Mouse (Mus musculus) heart, embryonic 15.5 days (tissue): ENCODE results near the gene Ccdc177. TPM values are rescaled to one million over a fixed set of nuclear protein-coding genes. Genes with fewer than 3 reads are reported as not detected.

Experiments
- ATAC-seq: fragments of 200-750 bp; cut with Nextera tagmentation; replicated peaks from 2 replicates; pipeline ENCODE4 v1.8.0; 2017; ENCODE audit warnings: low read depth, moderate TSS enrichment; ENCODE audit not compliant: insufficient number of reproducible peaks, insufficient read depth, low FRiP score
- H3K27ac ChIP-seq: fragments of 300-500 bp; sonication (generic); 2 replicates; pipeline ENCODE4 v1.5.1; 2015; ENCODE audit warnings: mild to moderate bottlenecking, inconsistent platforms
- H3K27me3 ChIP-seq: fragments of 300-500 bp; sonication (generic); 2 replicates; pipeline ENCODE4 v1.6.1; 2015; ENCODE audit warnings: inconsistent platforms
- H3K36me3 ChIP-seq: fragments of 300-500 bp; sonication (generic); 2 replicates; pipeline ENCODE4 v1.6.1; 2015; ENCODE audit warnings: mild to moderate bottlenecking, inconsistent platforms
- H3K4me1 ChIP-seq: fragments of 300-500 bp; sonication (generic); replicated peaks from 2 replicates; pipeline ENCODE4 v1.6.1; 2015; ENCODE audit warnings: inconsistent platforms
- H3K4me2 ChIP-seq: fragments of 300-500 bp; sonication (generic); 2 replicates; pipeline ENCODE4 v1.6.1; 2015; ENCODE audit warnings: inconsistent platforms, mild to moderate bottlenecking, moderate library complexity
- H3K4me3 ChIP-seq: fragments of 300-500 bp; sonication (generic); 2 replicates; pipeline ENCODE4 v1.5.1; 2015; ENCODE audit warnings: mild to moderate bottlenecking, inconsistent platforms
- H3K9ac ChIP-seq: fragments of 300-500 bp; sonication (generic); 2 replicates; pipeline ENCODE4 v1.6.1; 2015; ENCODE audit warnings: mild to moderate bottlenecking, inconsistent platforms
- H3K9me3 ChIP-seq: fragments of 300-500 bp; sonication (generic); replicated peaks from 2 replicates; pipeline ENCODE4 v1.6.1; 2016; ENCODE audit warnings: inconsistent platforms
- WGBS: fragments of 180-500 bp; shearing (Covaris S2); methylation state at CpG from one replicate; pipeline ENCODE4 v1.1.7; 2015; ENCODE audit warnings: mixed read lengths; 5-methylcytosine and 5-hydroxymethylcytosine counted together
- polyA plus RNA-seq: library from polyadenylated mRNA; unstranded; fragments of >200 nt; fragmentation: Nextera tagmentation; extraction: Ambion mirVana; gene quantifications from 2 replicates; pipeline ENCODE4 v1.2.1, GENCODE M21; 2015

Ccdc177 gene
- polyA plus RNA-seq, 1 experiment from 2014 or later: not detected

- 5% methylated on average over 9 of the region's 9 CpGs for WGBS
- no peaks in the 10 kb centered on the region for H3K4me1 ChIP-seq
- H3K4me2 ChIP-seq: peak overlapping the region; percentile 20; the same call in 1 of the 2 replicates
- no peak overlapping the region for H3K9ac ChIP-seq
- H3K4me3 ChIP-seq: no peak overlapping the region
- H3K27ac ChIP-seq: no peak overlapping the region
- no peaks in the 10 kb centered on the region for H3K9me3 ChIP-seq
- no peaks in the 10 kb centered on the region for H3K36me3 ChIP-seq
- peak; percentile 72; the same call in 1 of the 2 replicates for ATAC-seq
- peaks cover 16% of the 10 kb centered on the region for H3K27me3 ChIP-seq
These were observed 29.9 kb downstream of the Ccdc177 start for GRCm38 (mm10) chr12:80730567-80730966.

- Histone ChIP-seq H3K27ac (no peak overlapping the region), H3K9ac (no peak overlapping the region), H3K4me2 (no peak overlapping the region), H3K27me3 (peaks cover 15% of the 10 kb centered on the region), H3K36me3 (no peaks in the 10 kb centered on the region), H3K4me3 (no peak overlapping the region), H3K9me3 (no peaks in the 10 kb centered on the region), H3K4me1 (no peaks in the 10 kb centered on the region)
- no peak for ATAC-seq
- 78% methylated on average over 12 of the region's 12 CpGs for WGBS
These were observed 30.5 kb downstream of the Ccdc177 start for GRCm38 (mm10) chr12:80729758-80730530.

- whole genome bisulfite sequencing: 40% methylated on average over 2 of the region's 2 CpGs
- Histone ChIP-seq H3K9ac (no peak overlapping the region), H3K9me3 (no peaks in the 10 kb centered on the region), H3K4me2 (no peak overlapping the region), H3K4me1 (no peaks in the 10 kb centered on the region), H3K36me3 (no peaks in the 10 kb centered on the region), H3K4me3 (no peak overlapping the region), H3K27ac (no peak overlapping the region), H3K27me3 (peaks cover 15% of the 10 kb centered on the region)
- ATAC-seq: no peak
These were observed 31.7 kb downstream of the Ccdc177 start for GRCm38 (mm10) chr12:80728814-80729213.

- no peak for ATAC-seq
- Histone ChIP-seq H3K9me3 (no peaks in the 10 kb centered on the region), H3K4me2 (no peak overlapping the region), H3K4me3 (no peak overlapping the region), H3K27me3 (peaks cover 15% of the 10 kb centered on the region), H3K36me3 (no peaks in the 10 kb centered on the region), H3K4me1 (no peaks in the 10 kb centered on the region), H3K27ac (no peak overlapping the region), H3K9ac (no peak overlapping the region)
- 17% methylated on average over 1 of the region's 1 CpGs for WGBS
These were observed 32.3 kb downstream of the Ccdc177 start for GRCm38 (mm10) chr12:80728207-80728606.

GRCm38 (mm10) chr12:80724853-80725559, 35.5 kb downstream of the Ccdc177 start:
- Histone ChIP-seq H3K4me1 (no peaks in the 10 kb centered on the region), H3K4me3 (no peak overlapping the region), H3K27me3 (peaks cover 12% of the 10 kb centered on the region), H3K9ac (no peak overlapping the region), H3K9me3 (no peaks in the 10 kb centered on the region), H3K4me2 (no peak overlapping the region), H3K27ac (no peak overlapping the region), H3K36me3 (no peaks in the 10 kb centered on the region)
- ATAC-seq: no peak
- WGBS: 24% methylated on average over 10 of the region's 10 CpGs

GRCm38 (mm10) chr12:80721458-80721857, 39.0 kb downstream of the Ccdc177 start:
- peaks cover 4% of the 10 kb centered on the region for H3K27me3 ChIP-seq
- H3K9me3 ChIP-seq: no peaks in the 10 kb centered on the region
- no peak overlapping the region for H3K9ac ChIP-seq
- no peak overlapping the region for H3K4me2 ChIP-seq
- no peak overlapping the region for H3K4me3 ChIP-seq
- 0 out of 2 replicates have a peak, but pooled peaks cover under 1% of the 10 kb centered on the region for H3K4me1 ChIP-seq
- no peak overlapping the region for H3K27ac ChIP-seq
- no peak for ATAC-seq
- H3K36me3 ChIP-seq: no peaks in the 10 kb centered on the region
- WGBS: 81% methylated on average over 15 of the region's 15 CpGs

- Histone ChIP-seq H3K36me3 (no peaks in the 10 kb centered on the region), H3K9ac (no peak overlapping the region), H3K4me1 (peaks cover 9% of the 10 kb centered on the region), H3K4me3 (no peak overlapping the region), H3K4me2 (no peak overlapping the region), H3K9me3 (no peaks in the 10 kb centered on the region), H3K27me3 (no peaks in the 10 kb centered on the region; the same call in 1 of the 2 replicates), H3K27ac (no peak overlapping the region)
- WGBS: 84% methylated on average over 12 of the region's 12 CpGs
- ATAC-seq: no peak
These were observed 40.0 kb downstream of the Ccdc177 start for GRCm38 (mm10) chr12:80720507-80720906.

- no peaks in the 10 kb centered on the region for H3K27me3 ChIP-seq
- H3K4me1 ChIP-seq: peaks cover 14% of the 10 kb centered on the region
- WGBS: 50% methylated on average over 2 of the region's 2 CpGs
- no peaks in the 10 kb centered on the region for H3K9me3 ChIP-seq
- H3K36me3 ChIP-seq: no peaks in the 10 kb centered on the region
- no peak overlapping the region for H3K9ac ChIP-seq
- no peak for ATAC-seq
- H3K27ac ChIP-seq: no peak overlapping the region
- H3K4me3 ChIP-seq: no peak overlapping the region
- no peak overlapping the region for H3K4me2 ChIP-seq
These were observed 41.3 kb downstream of the Ccdc177 start for GRCm38 (mm10) chr12:80719141-80719540.

GRCm38 (mm10) chr12:80715915-80716314, 44.6 kb downstream of the Ccdc177 start:
- Histone ChIP-seq H3K9ac (no peak overlapping the region), H3K36me3 (no peaks in the 10 kb centered on the region), H3K27ac (peak overlapping the region; percentile 65), H3K27me3 (no peaks in the 10 kb centered on the region), H3K4me3 (no peak overlapping the region), H3K4me2 (0 out of 2 replicates have a peak overlapping the region, but pooled peaks have one; percentile 1), H3K4me1 (peaks cover 14% of the 10 kb centered on the region), H3K9me3 (no peaks in the 10 kb centered on the region)
- 32% methylated on average over 6 of the region's 6 CpGs for WGBS
- ATAC-seq: peak; percentile 45; the same call in 1 of the 2 replicates

GRCm38 (mm10) chr12:80706915-80707604, 53.4 kb downstream of the Ccdc177 start:
- Histone ChIP-seq H3K36me3 (no peaks in the 10 kb centered on the region), H3K27ac (no peak overlapping the region), H3K4me2 (no peak overlapping the region), H3K4me3 (no peak overlapping the region), H3K9me3 (no peaks in the 10 kb centered on the region), H3K9ac (no peak overlapping the region), H3K27me3 (0 out of 2 replicates have a peak, but pooled peaks cover 5% of the 10 kb centered on the region), H3K4me1 (peaks cover 11% of the 10 kb centered on the region)
- WGBS: 44% methylated on average over 6 of the region's 6 CpGs
- ATAC-seq: no peak

- Histone ChIP-seq H3K9ac (no peak overlapping the region), H3K4me1 (peaks cover 15% of the 10 kb centered on the region), H3K4me3 (no peak overlapping the region), H3K27ac (no peak overlapping the region), H3K36me3 (no peaks in the 10 kb centered on the region), H3K27me3 (0 out of 2 replicates have a peak, but pooled peaks cover 5% of the 10 kb centered on the region), H3K9me3 (no peaks in the 10 kb centered on the region), H3K4me2 (no peak overlapping the region)
- ATAC-seq: no peak
- WGBS: 50% methylated on average over 11 of the region's 11 CpGs
These were observed 54.1 kb downstream of the Ccdc177 start for GRCm38 (mm10) chr12:80706208-80706914.
